Mouse (Mus musculus): ENCODE measurements around the gene Capza2. TPM values are rescaled to one million over a fixed set of nuclear protein-coding genes. Genes with fewer than 3 reads are reported as not detected.

Capza2 gene
- total RNA-seq, 2 experiments from 2014 or later: 132 to 151 TPM

- no peak for DNase-seq
Observed at GRCm38 (mm10) chr6:17705973-17706372, 69.9 kb downstream of the Capza2 start.

Other genes starting within 250 kb of the Capza2 start
- gene Met, start 172.4 kb upstream of the Capza2 start, total RNA-seq (2021): 1 to 10 TPM; 5.9 to 7.5 TPM
- gene St7, start 56.7 kb downstream of the Capza2 start, total RNA-seq (2021): 10 to 100 TPM; 23.9 to 30.1 TPM

Data from adrenal gland, postnatal 36 days (tissue).